Mouse (Mus musculus) midbrain, embryonic 11.5 days (tissue): ENCODE measurements at regions not wholly inside any gene's neighbourhood (a gene's known extent, or its start where the extent isn't known, plus 50 kb on each side); places are given as distances from the start of the nearest gene placed in this dataset.
"Not testable (repeated sequence)": the region's sequence is repeated elsewhere in the genome, so short reads cannot be mapped to it uniquely, and the experiment has no call there.

Experiments
- ATAC-seq: fragments of 200-750 bp; cut with Nextera tagmentation; 2 replicates; pipeline ENCODE4 v1.8.0; 2017; ENCODE audit warnings: moderate TSS enrichment, moderate library complexity; ENCODE audit not compliant: low FRiP score
- DNase-seq: peaks from one replicate; pipeline ENCODE4 v3.0.0; 2015; ENCODE audit warnings: low spot score; ENCODE audit errors: missing footprints
- H3K27ac ChIP-seq: fragments of 300-500 bp; sonication (generic); 2 replicates; pipeline ENCODE4 v1.5.1; 2014; ENCODE audit warnings: low read depth, low read length
- H3K27me3 ChIP-seq: fragments of 300-500 bp; sonication (generic); 2 replicates; pipeline ENCODE4 v1.6.1; 2014; ENCODE audit warnings: mild to moderate bottlenecking, low read length, moderate library complexity, mixed read lengths; ENCODE audit not compliant: control insufficient read depth, insufficient read depth
- H3K36me3 ChIP-seq: fragments of 300-500 bp; sonication (generic); 2 replicates; pipeline ENCODE4 v1.6.1; 2014; ENCODE audit warnings: mild to moderate bottlenecking, low read length, moderate library complexity, mixed read lengths; ENCODE audit not compliant: control insufficient read depth, insufficient read depth
- H3K4me1 ChIP-seq: fragments of 300-500 bp; sonication (generic); 2 replicates; pipeline ENCODE4 v1.6.1; 2014; ENCODE audit warnings: low read length; ENCODE audit not compliant: control insufficient read depth, insufficient read depth
- H3K4me2 ChIP-seq: fragments of 300-500 bp; sonication (generic); 2 replicates; pipeline ENCODE4 v1.6.1; 2014; ENCODE audit warnings: mild to moderate bottlenecking, moderate library complexity
- H3K4me3 ChIP-seq: fragments of 300-500 bp; sonication (generic); 2 replicates; pipeline ENCODE4 v1.5.1; 2014; ENCODE audit warnings: low read depth, low read length
- H3K9ac ChIP-seq: fragments of 300-500 bp; sonication (generic); 2 replicates; pipeline ENCODE4 v1.6.1; 2014; ENCODE audit warnings: low read length
- H3K9me3 ChIP-seq: fragments of 300-500 bp; sonication (generic); 2 replicates; pipeline ENCODE4 v1.6.1; 2016; ENCODE audit warnings: low read length; ENCODE audit not compliant: control insufficient read depth
- WGBS: fragments of 180-500 bp; shearing (Covaris S2); extraction: QIAGEN DNeasy Blood & Tissue Kit; methylation state at CpG from one replicate; pipeline ENCODE4 v1.1.7; 2014; 5-methylcytosine and 5-hydroxymethylcytosine counted together

DNA sequence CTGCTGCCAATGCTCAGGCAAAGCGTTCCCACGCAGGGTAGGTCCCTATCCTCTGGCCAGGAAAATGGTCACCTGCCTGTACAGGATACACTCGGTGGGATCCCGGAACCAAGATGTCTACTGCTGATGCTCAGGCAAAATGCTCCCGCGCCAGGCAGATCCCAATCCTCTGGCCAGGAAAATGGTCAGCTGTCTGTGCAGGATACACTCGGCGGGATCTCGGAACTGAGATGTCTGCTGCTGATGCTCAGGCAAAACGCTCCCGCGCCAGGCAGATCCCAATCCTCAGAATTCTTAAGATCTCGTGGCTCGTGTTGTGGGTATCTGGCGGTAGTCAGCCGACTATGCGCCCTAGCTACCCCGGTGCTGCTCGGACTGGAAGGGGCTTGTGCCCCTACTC is 288.0 kb downstream of the Nucb2 start:
- not testable (repeated sequence) for H3K4me3 ChIP-seq, H3K27ac ChIP-seq, H3K9me3 ChIP-seq, H3K9ac ChIP-seq, DNase-seq, H3K36me3 ChIP-seq, H3K4me2 ChIP-seq, H3K27me3 ChIP-seq, ATAC-seq, H3K4me1 ChIP-seq
- WGBS, result 92% methylated on average over 19 of the region's 19 CpGs

DNA sequence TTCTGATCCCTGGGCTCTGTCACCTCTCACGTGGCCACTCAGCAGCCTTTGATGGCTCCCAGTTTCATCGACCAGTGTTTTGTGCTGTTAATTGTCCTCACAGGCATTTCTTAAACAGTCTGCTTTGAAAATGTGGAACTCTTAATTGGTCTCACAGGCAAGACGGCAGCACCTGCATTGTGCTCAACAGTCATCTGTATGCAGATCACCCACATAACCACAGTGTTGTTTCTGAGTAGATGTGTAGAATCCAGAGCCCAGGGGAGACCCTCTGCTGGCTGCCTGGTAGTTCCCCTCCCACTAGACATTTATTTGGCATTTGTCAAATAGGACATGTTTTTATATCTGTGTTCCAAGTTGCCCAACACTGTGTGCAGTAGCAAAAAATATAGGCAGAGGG is 304.3 kb downstream of the Nucb2 start:
- Histone ChIP-seq H3K27me3 (no peaks in the 10 kb centered on the region), H3K4me3 (no peak overlapping the region), H3K9ac (no peak overlapping the region), H3K36me3 (no peaks in the 10 kb centered on the region), H3K4me1 (no peaks in the 10 kb centered on the region), H3K9me3 (no peaks in the 10 kb centered on the region), H3K27ac (no peak overlapping the region), H3K4me2 (no peak overlapping the region)
- ATAC-seq (no peak), DNase-seq (no peak)
- 68% methylated on average over 3 of the region's 3 CpGs for WGBS

DNA sequence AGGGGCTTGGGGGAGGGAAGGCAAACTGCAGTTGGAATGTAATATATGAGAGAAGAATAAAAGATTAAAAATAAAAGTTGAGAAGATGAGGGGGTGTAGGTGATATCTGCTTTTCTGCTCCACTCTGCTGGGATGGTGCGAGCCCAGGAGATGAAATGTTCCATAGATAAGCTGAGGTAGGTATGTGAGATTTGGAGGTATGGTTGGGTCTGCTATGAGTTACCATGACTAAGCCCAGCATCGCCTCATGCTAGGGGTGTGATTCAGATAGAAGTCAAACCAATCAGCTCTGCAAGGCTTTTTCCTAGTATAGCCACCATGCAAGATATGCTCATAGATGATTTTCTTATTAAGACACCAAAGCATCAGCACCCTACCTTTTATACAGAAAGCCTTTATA is 312.3 kb downstream of the Nucb2 start:
- WGBS, result 89% methylated on average over 2 of the region's 2 CpGs
- no peaks in the 10 kb centered on the region for H3K4me1 ChIP-seq
- no peak overlapping the region for H3K4me3 ChIP-seq
- DNase-seq (no peak), ATAC-seq (no peak)
- H3K4me2 ChIP-seq, result no peak overlapping the region
- no peak overlapping the region for H3K27ac ChIP-seq
- H3K9me3 ChIP-seq, result no peaks in the 10 kb centered on the region
- H3K27me3 ChIP-seq, result no peaks in the 10 kb centered on the region
- H3K9ac ChIP-seq, result no peak overlapping the region
- H3K36me3 ChIP-seq, result no peaks in the 10 kb centered on the region

DNA sequence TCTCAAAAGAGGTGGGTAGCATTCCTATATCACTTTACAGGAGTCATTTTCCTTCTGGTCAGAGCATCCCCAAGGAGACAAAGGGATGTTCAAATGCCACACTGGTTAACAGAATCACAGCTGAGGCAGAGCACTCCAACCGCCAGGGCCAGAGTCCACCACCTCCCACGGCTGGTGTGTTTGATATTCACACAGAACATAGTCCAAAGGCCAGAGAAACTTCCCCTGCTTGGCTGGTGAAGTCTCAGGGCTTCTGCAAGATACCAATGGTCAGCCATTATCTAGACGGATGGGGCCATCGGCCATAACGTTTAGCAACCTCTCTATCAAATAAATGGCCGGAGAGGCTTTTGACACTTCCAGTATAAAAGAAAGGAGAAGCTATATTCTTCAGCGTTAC is 313.8 kb downstream of the Nucb2 start:
- Histone ChIP-seq H3K27me3 (no peaks in the 10 kb centered on the region), H3K36me3 (no peaks in the 10 kb centered on the region), H3K9me3 (no peaks in the 10 kb centered on the region), H3K9ac (no peak overlapping the region), H3K4me3 (no peak overlapping the region), H3K4me1 (no peaks in the 10 kb centered on the region), H3K4me2 (no peak overlapping the region), H3K27ac (no peak overlapping the region)
- WGBS, result 86% methylated on average over 7 of the region's 7 CpGs
- no peak for DNase-seq
- no peak for ATAC-seq

DNA sequence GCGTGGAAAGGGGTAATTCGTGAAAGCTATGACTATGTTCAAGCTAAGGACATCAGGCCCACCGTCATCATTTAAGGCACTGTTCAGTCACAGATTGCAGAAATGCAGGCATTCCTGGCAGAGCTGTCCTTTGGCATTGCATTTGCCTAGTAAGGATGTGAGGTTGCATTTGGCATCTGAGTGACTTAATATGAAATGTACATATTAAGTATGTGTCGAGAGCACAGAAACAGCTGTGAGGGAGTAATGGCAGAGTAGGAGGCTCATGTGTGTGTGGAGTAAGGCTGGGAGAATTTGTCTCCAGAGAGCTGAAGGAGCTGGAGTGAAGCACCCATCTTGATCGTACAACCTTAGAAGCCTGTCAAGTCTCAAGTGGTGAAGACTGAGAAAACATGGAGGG is 316.4 kb downstream of the Nucb2 start:
- Histone ChIP-seq H3K27me3 (no peaks in the 10 kb centered on the region), H3K36me3 (no peaks in the 10 kb centered on the region), H3K4me2 (no peak overlapping the region), H3K9ac (no peak overlapping the region), H3K4me1 (no peaks in the 10 kb centered on the region), H3K27ac (no peak overlapping the region), H3K4me3 (no peak overlapping the region), H3K9me3 (no peaks in the 10 kb centered on the region)
- no peak for DNase-seq
- WGBS, result 93% methylated on average over 5 of the region's 5 CpGs
- no peak for ATAC-seq

DNA sequence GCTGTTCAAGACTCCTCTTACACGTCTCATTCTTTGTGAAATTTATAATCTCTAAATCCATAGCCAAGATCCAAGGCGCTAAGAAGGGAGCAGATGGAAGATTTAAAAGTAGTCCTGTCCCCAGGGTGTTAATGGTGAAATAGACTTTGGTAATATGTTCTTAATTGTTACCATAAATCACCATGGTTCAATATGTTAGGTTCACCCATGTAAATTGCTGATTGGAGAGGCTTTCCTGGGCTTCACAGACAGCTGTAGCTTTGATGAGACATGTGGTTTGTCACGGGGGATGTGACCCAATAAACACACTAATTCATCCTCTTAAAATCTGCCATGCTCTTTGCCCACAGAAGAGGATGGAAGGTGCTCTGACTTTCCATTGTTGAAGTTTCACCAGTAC is 338.7 kb downstream of the Nucb2 start:
- Histone ChIP-seq H3K36me3 (no peaks in the 10 kb centered on the region), H3K27me3 (no peaks in the 10 kb centered on the region), H3K9me3 (no peaks in the 10 kb centered on the region), H3K4me1 (no peaks in the 10 kb centered on the region), H3K27ac (no peak overlapping the region), H3K4me3 (no peak overlapping the region), H3K9ac (no peak overlapping the region), H3K4me2 (no peak overlapping the region)
- ATAC-seq (no peak), DNase-seq (no peak)
- 72% methylated on average over 3 of the region's 3 CpGs for whole genome bisulfite sequencing

DNA sequence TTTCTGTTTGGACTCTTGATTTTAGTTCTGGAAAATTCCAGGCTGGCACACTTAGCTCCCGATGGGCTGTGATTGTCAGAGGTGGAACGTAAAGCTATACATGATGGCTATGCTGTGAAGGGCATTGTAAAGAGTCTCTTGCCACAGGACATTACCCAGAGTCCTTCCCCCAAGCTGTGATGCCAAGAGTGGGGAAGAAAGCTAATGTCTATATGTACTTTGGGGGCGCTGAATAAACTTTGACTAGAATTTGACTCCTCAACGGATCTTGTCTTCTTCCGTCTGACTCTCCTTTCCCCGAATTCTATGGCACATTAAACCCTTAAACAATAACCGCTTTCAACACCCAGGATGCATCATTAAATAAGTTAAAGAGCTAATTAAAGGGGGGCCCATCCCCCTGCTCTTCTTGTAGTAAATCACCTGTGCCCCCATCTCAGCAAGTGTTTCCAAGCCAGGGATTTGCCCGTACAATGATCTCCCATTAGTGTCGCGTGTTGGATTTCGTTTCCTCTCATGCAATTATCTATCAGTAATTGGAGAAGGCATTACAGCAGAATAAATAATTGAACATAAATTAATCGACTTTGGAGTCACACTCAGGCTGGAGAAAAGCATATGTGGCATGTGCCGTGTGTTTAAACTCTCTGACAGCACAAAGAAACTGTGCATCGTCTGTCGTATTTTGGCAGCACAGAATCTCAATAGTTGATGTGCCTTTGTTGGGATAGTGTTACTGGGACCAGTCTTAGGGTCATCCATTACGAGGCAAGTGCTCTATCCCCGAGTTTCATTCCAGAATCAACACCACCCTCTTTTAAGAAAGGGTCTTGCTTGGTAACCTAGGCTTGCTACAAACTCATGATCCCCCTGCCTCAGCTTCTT is 343.9 kb downstream of the Nucb2 start:
- Histone ChIP-seq H3K4me2 (no peak overlapping the region), H3K27me3 (no peaks in the 10 kb centered on the region), H3K27ac (no peak overlapping the region), H3K4me3 (no peak overlapping the region), H3K36me3 (no peaks in the 10 kb centered on the region), H3K4me1 (no peaks in the 10 kb centered on the region), H3K9ac (no peak overlapping the region), H3K9me3 (no peaks in the 10 kb centered on the region)
- ATAC-seq (no peak), DNase-seq (no peak)
- 87% methylated on average over 17 of the region's 17 CpGs for WGBS

DNA sequence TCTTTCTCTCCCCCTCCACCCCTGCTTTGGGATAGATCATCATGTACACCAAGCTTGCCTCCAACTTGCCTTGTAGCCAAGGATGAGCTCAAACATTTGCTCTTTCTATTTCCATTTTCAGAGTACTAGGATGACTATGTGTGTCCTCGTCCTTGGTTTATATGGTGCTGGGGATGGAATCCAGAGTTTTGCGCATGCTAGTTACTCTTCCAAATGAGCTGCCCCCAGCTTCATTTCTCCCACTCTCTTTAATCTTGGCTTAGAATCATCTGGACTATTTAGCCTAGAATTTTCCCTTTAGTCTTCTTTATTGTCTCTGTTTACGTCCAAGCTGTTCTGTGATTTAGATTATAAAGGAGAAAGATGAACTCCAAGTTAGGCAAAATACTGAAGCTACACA is 349.2 kb downstream of the Nucb2 start:
- H3K9ac ChIP-seq, result no peak overlapping the region
- DNase-seq (no peak), ATAC-seq (no peak)
- no peaks in the 10 kb centered on the region for H3K9me3 ChIP-seq
- no peaks in the 10 kb centered on the region for H3K4me1 ChIP-seq
- 91% methylated on average over 3 of the region's 3 CpGs for WGBS
- H3K4me3 ChIP-seq, result no peak overlapping the region
- no peak overlapping the region for H3K4me2 ChIP-seq
- H3K27ac ChIP-seq, result no peak overlapping the region
- no peaks in the 10 kb centered on the region for H3K36me3 ChIP-seq
- no peaks in the 10 kb centered on the region for H3K27me3 ChIP-seq

DNA sequence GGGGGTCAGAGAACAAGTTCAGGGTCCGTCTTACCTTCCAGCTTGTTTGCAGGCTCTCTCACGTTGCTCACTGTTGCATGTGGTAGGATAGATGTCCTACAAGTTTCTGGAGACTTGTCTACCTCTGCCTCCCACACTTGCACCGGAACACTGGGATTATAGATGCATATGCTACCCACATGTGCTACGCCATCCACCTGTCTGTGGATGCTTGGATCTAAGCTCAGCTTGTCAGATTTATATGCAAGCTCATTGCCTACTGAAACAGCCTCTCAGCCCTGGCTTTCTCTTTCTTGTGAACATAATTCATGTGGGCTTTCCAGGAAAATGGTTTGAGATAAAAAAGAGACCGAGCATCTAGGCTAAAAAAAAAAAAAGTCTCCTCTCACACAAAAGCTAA is 353.0 kb downstream of the Nucb2 start:
- Histone ChIP-seq H3K36me3 (no peaks in the 10 kb centered on the region), H3K27me3 (no peaks in the 10 kb centered on the region), H3K4me3 (no peak overlapping the region), H3K9ac (no peak overlapping the region), H3K4me1 (no peaks in the 10 kb centered on the region), H3K9me3 (no peaks in the 10 kb centered on the region), H3K4me2 (no peak overlapping the region), H3K27ac (no peak overlapping the region)
- WGBS, result 85% methylated on average over 5 of the region's 5 CpGs
- no peak for DNase-seq
- no peak for ATAC-seq
